ENCODE assay signal across 34 mouse cellular contexts in the genomic region with DNA sequence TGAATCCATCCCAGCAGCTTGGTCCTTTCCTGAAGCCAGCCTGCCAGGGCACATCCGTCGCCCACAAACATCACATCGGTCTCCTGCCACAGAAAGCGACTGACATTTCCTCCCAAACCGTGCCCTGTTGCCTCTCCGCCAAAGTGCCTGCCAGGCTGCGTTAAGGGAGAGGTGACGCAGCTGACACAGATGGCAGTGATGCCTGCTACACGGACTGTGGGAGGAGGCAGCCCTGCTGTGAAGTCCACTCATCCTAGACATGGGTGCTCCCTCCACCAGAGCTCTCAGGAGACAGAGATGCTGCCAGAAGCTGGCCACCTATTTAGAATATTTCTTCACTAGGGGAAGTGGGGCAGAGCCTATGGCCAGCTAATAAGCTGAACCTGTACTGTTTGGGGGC. TPM values are rescaled to one million over a fixed set of nuclear protein-coding genes. Genes with fewer than 3 reads are reported as not detected.
DNase-seq lines count a peak whose midpoint lies in the region; ATAC-seq lines count a peak whose summit lies in the region.
"Had no signal": no experiment of that assay in that cellular context is flagged by ENCODE, and none has a peak within 500 bp of the region (broad histone marks: within the 10 kb centered on the region; RNA-seq: fewer than 3 reads in every experiment).

No protein-coding gene starts in this region.

- no peak overlapping the region for H3K27ac ChIP-seq in midbrain, embryonic 11.5 days (ENCODE audit: low read depth, low read length)
- H3K27ac ChIP-seq: embryonic facial prominence, embryonic 12.5 days; embryonic facial prominence, embryonic 15.5 days; forebrain, embryonic 12.5 days; forebrain, embryonic 15.5 days; gastrocnemius, adult 2 months; heart, embryonic 15.5 days; hindbrain, embryonic 14.5 days; hindbrain, postnatal 0 days had no signal

- H3K4me3 ChIP-seq in midbrain, embryonic 11.5 days (ENCODE audit: low read depth, low read length), result no peak overlapping the region
- H3K4me3 ChIP-seq: embryonic facial prominence, embryonic 12.5 days; embryonic facial prominence, embryonic 15.5 days; erythroblast, embryonic 14.5 days; forebrain, embryonic 12.5 days; forebrain, embryonic 15.5 days; gastrocnemius, adult 2 months; heart, embryonic 12.5 days; heart, embryonic 15.5 days had no signal

- H3K4me2 ChIP-seq in midbrain, embryonic 11.5 days, result no peak overlapping the region
- H3K4me2 ChIP-seq: embryonic facial prominence, embryonic 12.5 days; embryonic facial prominence, embryonic 15.5 days; forebrain, embryonic 12.5 days; forebrain, embryonic 15.5 days; heart, embryonic 12.5 days; heart, embryonic 15.5 days; hindbrain, embryonic 14.5 days had no signal

- peak; percentile 54 for ATAC-seq in common myeloid progenitor, adult 5-6 weeks (replicated peaks; ENCODE audit: low read depth, poor library complexity, severe bottlenecking)
- ATAC-seq in megakaryocyte, adult 5-6 weeks (ENCODE audit: poor library complexity, severe bottlenecking), result peak; percentile 23
- ATAC-seq in midbrain, embryonic 11.5 days (ENCODE audit: low FRiP score), result no peak
- ATAC-seq in erythroblast, adult 5-6 weeks (replicated peaks; ENCODE audit: low FRiP score, poor library complexity, severe bottlenecking), result no peak
- ATAC-seq: forebrain, embryonic 15.5 days; hindbrain, postnatal 0 days; inflammation-experienced regulatory T-cells, adult 6 months; Patski had no signal

- DNase-seq in retina, postnatal 1 day, result peak; percentile 55
- DNase-seq in retina, embryonic 14.5 days (ENCODE audit: low spot score), result no peak
- DNase-seq in midbrain, embryonic 11.5 days (ENCODE audit: low spot score, missing footprints), result no peak
- no peak for DNase-seq in lung, postnatal 10 days
- DNase-seq: adrenal gland, postnatal 10 days; adrenal gland, postnatal 36 days; B cell, adult 2 months; cerebellum, adult 11-12 months; cerebellum, adult 8-10 months; cerebellum, postnatal 10 days; cerebellum, postnatal 36 days; gastrocnemius, adult 2 months; gastrocnemius, postnatal 14 days; heart, adult 18-20 months; heart, postnatal 10 days; heart, postnatal 4 days had no signal

- H3K9me3 ChIP-seq in midbrain, embryonic 11.5 days (ENCODE audit: control insufficient read depth, low read length), result no peaks in the 10 kb centered on the region
- H3K9me3 ChIP-seq: embryonic facial prominence, embryonic 12.5 days; embryonic facial prominence, embryonic 15.5 days; forebrain, embryonic 12.5 days; forebrain, embryonic 15.5 days; G1E; heart, embryonic 12.5 days; heart, embryonic 15.5 days had no signal

- H3K27me3 ChIP-seq in midbrain, embryonic 11.5 days (ENCODE audit: control insufficient read depth, insufficient read depth, low read length), result no peaks in the 10 kb centered on the region
- H3K27me3 ChIP-seq: CH12.LX; embryonic facial prominence, embryonic 12.5 days; embryonic facial prominence, embryonic 15.5 days; forebrain, embryonic 12.5 days; forebrain, embryonic 15.5 days; Patski had no signal

- H3K36me3 ChIP-seq in midbrain, embryonic 11.5 days (ENCODE audit: control insufficient read depth, insufficient read depth, low read length), result no peaks in the 10 kb centered on the region
- H3K36me3 ChIP-seq: embryonic facial prominence, embryonic 12.5 days; embryonic facial prominence, embryonic 15.5 days; forebrain, embryonic 12.5 days; forebrain, embryonic 15.5 days; G1E; heart, embryonic 12.5 days; heart, embryonic 15.5 days had no signal

- WGBS in midbrain, embryonic 11.5 days, result 75% methylated on average over 9 of the region's 9 CpGs

- H3K4me1 ChIP-seq in midbrain, embryonic 11.5 days (ENCODE audit: control insufficient read depth, insufficient read depth, low read length), result no peaks in the 10 kb centered on the region
- H3K4me1 ChIP-seq: embryonic facial prominence, embryonic 12.5 days; embryonic facial prominence, embryonic 15.5 days; heart, embryonic 12.5 days; heart, embryonic 15.5 days had no signal

- H3K9ac ChIP-seq in midbrain, embryonic 11.5 days (ENCODE audit: low read length), result no peak overlapping the region
- H3K9ac ChIP-seq: embryonic facial prominence, embryonic 12.5 days; embryonic facial prominence, embryonic 15.5 days; forebrain, embryonic 12.5 days; forebrain, embryonic 15.5 days; heart, embryonic 12.5 days; heart, embryonic 15.5 days; hindbrain, embryonic 14.5 days had no signal

RNA-seq across cellular contexts. Expression of a gene that starts 41.4 kb away (rescaled TPM):
- total RNA-seq in common myeloid progenitor, adult 5-6 weeks (2017), result not detected in 2 replicates
- total RNA-seq in megakaryocyte, adult 5-6 weeks (2015), result 0.39 TPM in 1 of 2 replicates, not detected in the other
- not detected in 2 replicates for total RNA-seq in megakaryocyte, adult 5-6 weeks (2017)
- 11.6 and 12.8 TPM in 2 replicates for polyA plus RNA-seq in midbrain, embryonic 11.5 days (2014; fragmentation: Nextera tagmentation; extraction: Ambion mirVana)
- total RNA-seq in erythroblast, adult 5-6 weeks (2015; ENCODE audit: low replicate concordance), result not detected in 2 replicates
- total RNA-seq in erythroblast, adult 5-6 weeks (2017; ENCODE audit: low replicate concordance), result not detected in 2 replicates
- total RNA-seq: adrenal gland, adult 18-20 months; adrenal gland, postnatal 10 days; adrenal gland, postnatal 36 days; CH12.LX; G1E; gastrocnemius, adult 2 months; gastrocnemius, postnatal 14 days; gastrocnemius, postnatal 4 days; heart, adult 18-20 months; heart, postnatal 10 days; heart, postnatal 4 days had no signal
- polyA plus RNA-seq: G1E; heart, embryonic 15.5 days; inflammation-experienced regulatory T-cells, adult 6 months; Patski had no signal

Comparison
In these comparisons a context has a peak if more than half of its experiments do, and no peak if none do; other contexts are left out.
1. ATAC-seq: peak in common myeloid progenitor, adult 5-6 weeks (single experiment) and megakaryocyte, adult 5-6 weeks (single experiment); none in midbrain, embryonic 11.5 days (single experiment) and erythroblast, adult 5-6 weeks (single experiment).